Mouse (Mus musculus) midbrain, embryonic 16.5 days (tissue): ENCODE measurements around the gene Dact3. TPM values are rescaled to one million over a fixed set of nuclear protein-coding genes. Genes with fewer than 3 reads are reported as not detected.

Experiments
- ATAC-seq: fragments of 200-750 bp; cut with Nextera tagmentation; 2 replicates; pipeline ENCODE4 v1.8.0; 2017; ENCODE audit warnings: moderate TSS enrichment
- H3K27ac ChIP-seq: fragments of 300-500 bp; sonication (generic); 2 replicates; pipeline ENCODE4 v1.5.1; 2014; ENCODE audit warnings: mild to moderate bottlenecking, low read length, mixed read lengths
- H3K27me3 ChIP-seq: fragments of 300-500 bp; sonication (generic); 2 replicates; pipeline ENCODE4 v1.6.1; 2014; ENCODE audit warnings: low read depth, low read length, mixed read lengths; ENCODE audit not compliant: control insufficient read depth, insufficient read depth
- H3K36me3 ChIP-seq: fragments of 300-500 bp; sonication (generic); 2 replicates; pipeline ENCODE4 v1.6.1; 2014; ENCODE audit warnings: mild to moderate bottlenecking, low read length, moderate library complexity, mixed read lengths; ENCODE audit not compliant: control insufficient read depth, insufficient read depth
- H3K4me1 ChIP-seq: fragments of 300-500 bp; sonication (generic); 2 replicates; pipeline ENCODE4 v1.6.1; 2014; ENCODE audit warnings: mild to moderate bottlenecking, low read length, mixed read lengths; ENCODE audit not compliant: control insufficient read depth, insufficient read depth
- H3K4me2 ChIP-seq: fragments of 300-500 bp; sonication (generic); 2 replicates; pipeline ENCODE4 v1.6.1; 2014; ENCODE audit warnings: mild to moderate bottlenecking, low read length, mixed read lengths
- H3K4me3 ChIP-seq: fragments of 300-500 bp; sonication (generic); 2 replicates; pipeline ENCODE4 v1.5.1; 2014; ENCODE audit warnings: low read depth, mild to moderate bottlenecking, low read length, moderate library complexity, mixed read lengths
- H3K9ac ChIP-seq: fragments of 300-500 bp; sonication (generic); 2 replicates; pipeline ENCODE4 v1.6.1; 2014; ENCODE audit warnings: low read depth, low read length, mixed read lengths
- H3K9me3 ChIP-seq: fragments of 300-500 bp; sonication (generic); replicated peaks from 2 replicates; pipeline ENCODE4 v1.6.1; 2014; ENCODE audit warnings: mild to moderate bottlenecking, low read length, mixed read lengths; ENCODE audit not compliant: control insufficient read depth, poor library complexity, severe bottlenecking
- WGBS: fragments of 180-500 bp; shearing (Covaris S2); extraction: QIAGEN DNeasy Blood & Tissue Kit; methylation state at CpG from one replicate; pipeline ENCODE4 v1.1.7; 2014; 5-methylcytosine and 5-hydroxymethylcytosine counted together
- polyA plus RNA-seq: library from polyadenylated mRNA; unstranded; fragments of >200 nt; fragmentation: Nextera tagmentation; extraction: Ambion mirVana; gene quantifications from 2 replicates; pipeline ENCODE4 v1.2.1, GENCODE M21; 2015

The Dact3 gene
- polyA plus RNA-seq, 1 experiment from 2014 or later = 3.0 TPM

- Histone ChIP-seq H3K9ac (no peak overlapping the region), H3K9me3 (no peaks in the 10 kb centered on the region), H3K4me1 (peaks cover 19% of the 10 kb centered on the region), H3K27me3 (peaks cover 3% of the 10 kb centered on the region; the same call in 1 of the 2 replicates), H3K36me3 (no peaks in the 10 kb centered on the region), H3K4me3 (no peak overlapping the region), H3K27ac (no peak overlapping the region), H3K4me2 (no peak overlapping the region)
- WGBS = 1% methylated on average over 6 of the region's 6 CpGs
- no peak for ATAC-seq
These were observed 18.5 kb downstream of the Dact3 start for GRCm38 (mm10) chr7:16893612-16894011.

DNA sequence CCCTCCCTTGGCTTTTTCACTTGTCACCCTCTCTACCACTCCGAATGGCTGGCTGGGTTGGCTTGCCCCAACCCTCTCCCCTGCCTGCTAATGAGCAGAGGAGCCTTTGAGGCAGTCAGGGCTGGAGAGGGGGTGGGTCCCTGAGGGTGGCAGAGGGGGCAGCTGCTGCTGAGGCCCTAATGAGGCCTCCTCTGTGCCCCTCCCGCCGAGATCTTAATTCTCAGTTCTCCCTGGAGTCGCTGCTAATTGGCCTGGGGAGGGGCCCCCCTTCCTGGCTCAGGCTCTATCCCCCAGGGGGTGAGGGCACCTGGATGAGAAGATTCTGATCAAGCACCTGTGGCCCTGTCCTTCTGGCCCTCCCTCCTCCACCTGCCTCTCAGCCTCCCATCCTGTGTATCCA is 19.2 kb downstream of the Dact3 start:
- ATAC-seq = peak; percentile 53
- WGBS = 2% methylated on average over 4 of the region's 4 CpGs
- H3K4me1 ChIP-seq = peaks cover 19% of the 10 kb centered on the region
- peaks cover 3% of the 10 kb centered on the region for H3K27me3 ChIP-seq
- no peaks in the 10 kb centered on the region for H3K36me3 ChIP-seq
- H3K9ac ChIP-seq = 0 out of 2 replicates have a peak overlapping the region, but pooled peaks have one; percentile 16
- H3K4me3 ChIP-seq = no peak overlapping the region
- H3K27ac ChIP-seq = 0 out of 2 replicates have a peak overlapping the region, but pooled peaks have one; percentile 23
- H3K4me2 ChIP-seq = peak overlapping the region; percentile 56
- H3K9me3 ChIP-seq = no peaks in the 10 kb centered on the region

- peak; percentile 21 for ATAC-seq
- WGBS = under 1% methylated on average over 24 of the region's 24 CpGs
- H3K27ac ChIP-seq = 0 out of 2 replicates have a peak overlapping the region, but pooled peaks have one; percentile 23
- H3K36me3 ChIP-seq = no peaks in the 10 kb centered on the region
- no peaks in the 10 kb centered on the region; the same call in 1 of the 2 replicates for H3K27me3 ChIP-seq
- H3K4me1 ChIP-seq = peaks cover 19% of the 10 kb centered on the region
- H3K9me3 ChIP-seq = no peaks in the 10 kb centered on the region
- H3K4me2 ChIP-seq = peak overlapping the region; percentile 56
- 0 out of 2 replicates have a peak overlapping the region, but pooled peaks have one; percentile 39 for H3K9ac ChIP-seq
- H3K4me3 ChIP-seq = peak overlapping the region; percentile 21
These were observed 19.9 kb downstream of the Dact3 start for GRCm38 (mm10) chr7:16895000-16895399.

- Histone ChIP-seq H3K4me1 (peaks cover 20% of the 10 kb centered on the region), H3K27me3 (no peaks in the 10 kb centered on the region; the same call in 1 of the 2 replicates), H3K27ac (no peak overlapping the region), H3K9me3 (no peaks in the 10 kb centered on the region), H3K36me3 (no peaks in the 10 kb centered on the region), H3K4me2 (peak overlapping the region; percentile 56), H3K4me3 (peak overlapping the region; percentile 21; the same call in 1 of the 2 replicates), H3K9ac (no peak overlapping the region)
- 27% methylated on average over 10 of the region's 10 CpGs for whole genome bisulfite sequencing
- no peak for ATAC-seq
These were observed 20.4 kb downstream of the Dact3 start for GRCm38 (mm10) chr7:16895511-16895910.

- Histone ChIP-seq H3K4me1 (peaks cover 3% of the 10 kb centered on the region; the same call in 1 of the 2 replicates), H3K27ac (no peak overlapping the region), H3K4me2 (no peak overlapping the region), H3K27me3 (no peaks in the 10 kb centered on the region; the same call in 1 of the 2 replicates), H3K36me3 (no peaks in the 10 kb centered on the region), H3K9me3 (no peaks in the 10 kb centered on the region), H3K4me3 (no peak overlapping the region), H3K9ac (no peak overlapping the region)
- 16% methylated on average over 5 of the region's 5 CpGs for WGBS
- no peak for ATAC-seq
These were observed 25.4 kb downstream of the Dact3 start for GRCm38 (mm10) chr7:16900526-16900925.

DNA sequence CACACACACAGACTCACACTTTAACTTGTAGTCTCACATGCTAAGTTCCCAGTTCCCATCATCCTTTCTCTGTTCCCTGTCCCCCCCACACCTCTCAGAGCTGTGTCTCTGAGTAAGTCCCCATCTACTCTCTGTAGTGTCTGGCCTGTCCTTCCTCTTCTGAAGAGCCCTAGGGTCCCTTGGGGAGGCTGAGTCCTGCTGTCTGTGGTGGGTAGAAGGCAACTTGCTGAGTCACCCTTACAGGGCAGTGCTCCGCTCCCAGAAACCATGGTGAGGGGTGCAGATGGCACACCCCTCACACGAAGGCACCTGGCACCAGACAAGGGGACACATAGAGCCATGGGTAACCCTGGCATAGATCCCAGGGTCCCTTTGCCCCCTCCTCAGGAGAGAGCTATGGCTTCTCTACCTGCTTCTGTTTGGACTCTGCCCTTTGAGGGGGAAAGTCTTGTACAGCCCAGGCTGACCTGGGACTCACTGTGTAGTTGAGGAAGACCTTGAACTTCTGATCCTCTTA is 28.4 kb downstream of the Dact3 start:
- Histone ChIP-seq H3K9ac (no peak overlapping the region), H3K27me3 (no peaks in the 10 kb centered on the region; the same call in 1 of the 2 replicates), H3K4me2 (no peak overlapping the region), H3K9me3 (no peaks in the 10 kb centered on the region), H3K4me1 (peaks cover 3% of the 10 kb centered on the region; the same call in 1 of the 2 replicates), H3K27ac (no peak overlapping the region), H3K4me3 (no peak overlapping the region), H3K36me3 (no peaks in the 10 kb centered on the region)
- WGBS = 69% methylated on average over 2 of the region's 2 CpGs
- no peak for ATAC-seq

DNA sequence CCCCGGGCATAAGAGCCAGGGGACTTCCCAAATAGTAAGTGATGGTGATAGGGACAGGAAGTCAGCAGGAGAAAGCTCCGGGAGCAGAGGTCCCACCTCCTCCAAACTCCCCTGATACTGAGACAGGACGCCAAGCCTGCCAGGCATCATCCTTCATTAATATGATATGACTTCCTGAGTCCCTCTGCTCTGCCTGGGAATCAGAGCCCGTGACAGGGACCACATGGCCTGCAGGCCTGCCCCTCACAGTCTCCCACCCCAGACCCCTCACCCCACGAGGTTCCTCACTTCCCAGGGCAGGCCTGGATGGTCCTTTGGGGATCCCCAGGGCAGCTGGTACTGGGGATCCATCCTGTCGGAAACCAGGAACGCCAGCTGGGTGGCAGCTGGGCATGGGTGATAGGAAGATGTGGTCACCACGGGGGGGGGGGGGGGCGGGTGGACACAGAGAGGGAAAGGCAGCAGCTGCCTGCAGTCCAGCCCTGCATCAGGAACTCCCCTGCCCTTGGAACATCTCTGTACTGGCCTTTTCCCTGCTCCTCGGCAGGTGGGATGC is 29.1 kb downstream of the Dact3 start:
- Histone ChIP-seq H3K4me2 (no peak overlapping the region), H3K27me3 (no peaks in the 10 kb centered on the region; the same call in 1 of the 2 replicates), H3K9ac (no peak overlapping the region), H3K4me3 (no peak overlapping the region), H3K4me1 (peaks cover 3% of the 10 kb centered on the region; the same call in 1 of the 2 replicates), H3K36me3 (no peaks in the 10 kb centered on the region), H3K27ac (no peak overlapping the region), H3K9me3 (no peaks in the 10 kb centered on the region)
- 51% methylated on average over 7 of the region's 10 CpGs for WGBS
- no peak for ATAC-seq

- Histone ChIP-seq H3K4me2 (no peak overlapping the region), H3K4me3 (no peak overlapping the region), H3K36me3 (no peaks in the 10 kb centered on the region), H3K4me1 (peaks cover 1% of the 10 kb centered on the region; the same call in 1 of the 2 replicates), H3K27me3 (no peaks in the 10 kb centered on the region), H3K9ac (no peak overlapping the region), H3K9me3 (no peaks in the 10 kb centered on the region), H3K27ac (no peak overlapping the region)
- 62% methylated on average over 9 of the region's 9 CpGs for whole genome bisulfite sequencing
- ATAC-seq = no peak
These were observed 30.4 kb downstream of the Dact3 start for GRCm38 (mm10) chr7:16905491-16906021.

DNA sequence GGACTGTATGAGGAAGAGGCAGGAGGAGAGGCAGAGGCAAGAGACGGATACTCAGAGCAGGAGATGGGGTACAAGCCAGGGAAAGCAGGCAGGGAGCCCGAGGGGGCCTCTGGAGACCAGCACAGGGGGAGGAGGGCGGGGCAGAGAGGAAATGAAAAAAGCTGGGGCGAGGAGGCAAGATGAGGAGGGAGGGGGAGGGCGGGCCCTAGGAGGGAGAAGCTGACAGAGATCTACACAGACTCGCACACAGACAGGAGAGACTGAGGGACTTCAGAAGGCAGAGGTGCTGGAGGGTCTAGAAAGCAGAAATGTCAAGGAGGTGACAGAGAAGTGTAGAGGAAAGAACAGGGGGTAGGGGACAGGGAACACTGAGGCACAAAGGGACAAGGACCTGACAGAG is 31.2 kb downstream of the Dact3 start, which contains the start of gene Ptgir:
Gene Ptgir, plus strand, starts transcription at position 210 of the 400 bp plus-strand sequence.
- Histone ChIP-seq H3K9ac (no peak within 1 kb of the TSS; the same call in 1 of the 2 replicates), H3K4me1 (no peaks in the 10 kb centered on the region), H3K27ac (no peak within 1 kb of the TSS), H3K4me2 (no peak within 1 kb of the TSS), H3K4me3 (no peak within 1 kb of the TSS), H3K27me3 (no peaks in the 10 kb centered on the region), H3K9me3 (no peaks in the 10 kb centered on the region), H3K36me3 (no peaks in the 10 kb centered on the region)
- no peak for ATAC-seq
- 7% methylated on average over 5 of the region's 6 CpGs for WGBS
